Mouse (Mus musculus): ENCODE data around the gene Poglut1. TPM values are rescaled to one million over a fixed set of nuclear protein-coding genes. Genes with fewer than 3 reads are reported as not detected.

Poglut1 gene
- polyA plus RNA-seq, 1 experiment: 6.5 TPM

DNA sequence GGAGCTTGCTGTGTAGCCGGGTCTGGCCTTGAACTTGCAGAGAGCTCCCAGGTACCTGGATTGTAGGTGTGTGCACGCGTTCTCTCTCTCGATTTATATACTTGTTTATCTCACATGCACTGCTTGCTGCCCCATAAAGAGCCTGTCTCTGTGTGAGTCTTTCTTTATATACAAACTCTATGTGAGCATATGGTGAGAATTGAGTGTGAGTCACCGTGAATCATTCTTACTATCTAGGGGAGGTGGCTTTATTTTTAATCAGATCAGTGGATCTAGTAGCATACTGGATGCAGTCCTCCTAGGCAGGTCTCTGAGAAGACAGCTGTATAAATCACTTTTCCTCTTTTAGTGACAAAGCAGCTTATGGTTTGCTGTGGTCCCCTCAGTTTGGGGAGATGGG, 18.1 kb upstream of the Poglut1 start:
- WGBS: 87% methylated on average over 5 of the region's 5 CpGs
- Histone ChIP-seq H3K36me3 (ENCODE audit: control insufficient read depth, insufficient read depth, low read length) (peaks cover 30% of the 10 kb centered on the region), H3K4me1 (ENCODE audit: control insufficient read depth, insufficient read depth, insufficient read length, low read length) (no peaks in the 10 kb centered on the region), H3K27ac (ENCODE audit: insufficient read depth, low read depth, low read length) (no peak overlapping the region), H3K4me3 (ENCODE audit: low read depth, low read length) (no peak overlapping the region), H3K27me3 (ENCODE audit: control insufficient read depth, insufficient read depth, low read length) (no peaks in the 10 kb centered on the region)
- no peak for TF ChIP-seq CTCF (IDR thresholded peaks at IDR 0.05; ENCODE audit: extremely low read depth, insufficient read length, insufficient replicate concordance, low read depth, low read length)
- TF ChIP-seq POLR2A (IDR thresholded peaks at IDR 0.05; ENCODE audit: low read depth, low read length): no peak

DNA sequence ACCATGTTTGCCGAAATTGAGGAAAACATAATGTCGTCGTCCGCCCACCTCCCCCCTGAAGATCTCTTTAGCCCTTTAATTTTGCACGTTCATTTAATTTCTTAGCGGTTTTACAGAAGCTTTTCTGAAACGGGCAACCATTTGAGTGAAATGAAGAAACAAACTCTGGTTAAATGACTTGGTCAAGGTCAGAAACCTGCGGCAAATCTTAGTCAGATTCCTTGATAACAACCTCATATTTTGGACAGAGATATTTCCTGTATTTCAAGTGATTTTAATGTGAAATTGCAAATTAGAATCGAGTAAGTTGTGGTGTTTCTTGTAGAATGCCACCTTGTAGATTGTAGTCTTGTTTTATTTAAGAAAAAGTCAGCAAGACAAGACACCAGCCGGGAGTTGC, 13.5 kb upstream of the Poglut1 start:
- TF ChIP-seq CTCF (IDR thresholded peaks at IDR 0.05; ENCODE audit: extremely low read depth, insufficient read length, insufficient replicate concordance, low read depth, low read length) (no peak), POLR2A (IDR thresholded peaks at IDR 0.05; ENCODE audit: low read depth, low read length) (no peak)
- Histone ChIP-seq H3K36me3 (ENCODE audit: control insufficient read depth, insufficient read depth, low read length) (peaks cover 8% of the 10 kb centered on the region), H3K4me1 (ENCODE audit: control insufficient read depth, insufficient read depth, insufficient read length, low read length) (no peaks in the 10 kb centered on the region), H3K4me3 (ENCODE audit: low read depth, low read length) (peak overlapping the region; percentile 68; the same call in 1 of the 2 replicates), H3K27me3 (ENCODE audit: control insufficient read depth, insufficient read depth, low read length) (0 out of 2 replicates have a peak, but pooled peaks cover 7% of the 10 kb centered on the region), H3K27ac (ENCODE audit: insufficient read depth, low read depth, low read length) (no peak overlapping the region)
- 15% methylated on average over 10 of the region's 10 CpGs for WGBS

DNA sequence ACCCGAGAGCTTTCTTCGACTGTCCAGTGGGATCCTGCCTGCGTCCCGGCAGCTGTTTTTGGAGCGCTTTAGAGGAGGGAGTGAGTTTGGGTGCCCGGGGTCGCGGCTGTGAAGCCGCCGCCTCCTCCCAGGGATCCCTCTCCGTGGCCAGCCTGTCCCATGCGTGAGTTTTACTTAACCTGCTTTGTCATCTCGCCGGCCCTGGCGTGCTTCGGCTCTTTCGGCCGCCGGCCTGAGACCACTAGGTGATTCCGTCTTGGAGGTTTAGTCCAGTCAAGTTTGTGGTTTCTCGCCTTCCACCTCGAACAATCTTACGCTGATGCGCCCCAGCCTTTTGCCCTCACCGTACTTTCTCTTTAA, 12.9 kb upstream of the Poglut1 start:
- under 1% methylated on average over 25 of the region's 25 CpGs for WGBS
- Histone ChIP-seq H3K36me3 (ENCODE audit: control insufficient read depth, insufficient read depth, low read length) (peaks cover 6% of the 10 kb centered on the region; the same call in 1 of the 2 replicates), H3K4me3 (ENCODE audit: low read depth, low read length) (peak overlapping the region; percentile 68), H3K27ac (ENCODE audit: insufficient read depth, low read depth, low read length) (peak overlapping the region; percentile 9), H3K27me3 (ENCODE audit: control insufficient read depth, insufficient read depth, low read length) (0 out of 2 replicates have a peak, but pooled peaks cover 7% of the 10 kb centered on the region), H3K4me1 (ENCODE audit: control insufficient read depth, insufficient read depth, insufficient read length, low read length) (no peaks in the 10 kb centered on the region)
- TF ChIP-seq CTCF (IDR thresholded peaks at IDR 0.05; ENCODE audit: extremely low read depth, insufficient read length, insufficient replicate concordance, low read depth, low read length): no peak
- no peak for TF ChIP-seq POLR2A (IDR thresholded peaks at IDR 0.05; ENCODE audit: low read depth, low read length)

DNA sequence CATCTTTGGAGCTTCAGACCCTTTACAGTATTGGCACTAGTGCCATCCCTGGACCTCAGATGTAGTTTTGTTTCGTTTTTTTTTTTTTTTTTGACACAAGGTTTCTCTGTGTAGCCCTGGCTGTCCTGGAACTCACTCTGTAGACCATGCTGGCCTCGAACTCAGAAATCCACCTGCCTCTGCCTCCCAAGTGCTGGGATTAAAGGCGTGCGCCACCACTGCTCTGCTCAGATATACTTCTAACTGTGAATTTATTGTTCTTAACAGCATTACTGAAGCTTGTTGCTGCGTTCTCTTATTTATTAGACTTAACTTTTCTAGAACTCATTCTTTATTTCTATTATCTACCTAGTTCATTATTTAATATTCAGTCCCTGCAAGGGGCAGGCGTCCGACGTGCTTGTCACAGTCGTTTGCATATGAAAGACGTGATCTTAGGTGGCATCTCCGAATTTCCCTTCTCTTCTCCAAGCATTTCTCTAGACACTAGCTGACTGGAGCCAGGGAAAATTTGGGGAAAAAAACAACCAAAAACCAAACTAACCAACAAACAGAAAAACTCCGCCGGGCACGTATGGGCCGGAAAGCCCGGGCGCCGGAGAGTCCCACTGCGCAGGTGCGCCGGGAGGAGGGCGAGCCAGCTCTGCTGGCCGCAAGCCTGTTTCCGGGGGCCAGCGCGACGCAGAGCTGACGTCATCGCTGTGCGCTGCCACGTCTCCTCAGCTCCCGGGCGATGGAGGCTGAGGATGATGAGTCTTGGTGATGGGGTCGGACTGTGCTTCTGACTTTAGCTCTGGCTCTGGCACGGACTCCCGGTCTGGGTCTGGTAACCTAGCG, 12.3 kb upstream of the Poglut1 start:
- H3K27me3 ChIP-seq (ENCODE audit: control insufficient read depth, insufficient read depth, low read length): 0 out of 2 replicates have a peak, but pooled peaks cover 7% of the 10 kb centered on the region
- H3K36me3 ChIP-seq (ENCODE audit: control insufficient read depth, insufficient read depth, low read length): peaks cover 6% of the 10 kb centered on the region; the same call in 1 of the 2 replicates
- peak overlapping the region; percentile 29 for H3K27ac ChIP-seq (ENCODE audit: insufficient read depth, low read depth, low read length)
- H3K4me3 ChIP-seq (ENCODE audit: low read depth, low read length): peak overlapping the region; percentile 68
- no peak for TF ChIP-seq CTCF (IDR thresholded peaks at IDR 0.05; ENCODE audit: extremely low read depth, insufficient read length, insufficient replicate concordance, low read depth, low read length)
- TF ChIP-seq POLR2A (IDR thresholded peaks at IDR 0.05; ENCODE audit: low read depth, low read length): peak; percentile 87
- 7% methylated on average over 37 of the region's 37 CpGs for WGBS
- no peaks in the 10 kb centered on the region for H3K4me1 ChIP-seq (ENCODE audit: control insufficient read depth, insufficient read depth, insufficient read length, low read length)

DNA sequence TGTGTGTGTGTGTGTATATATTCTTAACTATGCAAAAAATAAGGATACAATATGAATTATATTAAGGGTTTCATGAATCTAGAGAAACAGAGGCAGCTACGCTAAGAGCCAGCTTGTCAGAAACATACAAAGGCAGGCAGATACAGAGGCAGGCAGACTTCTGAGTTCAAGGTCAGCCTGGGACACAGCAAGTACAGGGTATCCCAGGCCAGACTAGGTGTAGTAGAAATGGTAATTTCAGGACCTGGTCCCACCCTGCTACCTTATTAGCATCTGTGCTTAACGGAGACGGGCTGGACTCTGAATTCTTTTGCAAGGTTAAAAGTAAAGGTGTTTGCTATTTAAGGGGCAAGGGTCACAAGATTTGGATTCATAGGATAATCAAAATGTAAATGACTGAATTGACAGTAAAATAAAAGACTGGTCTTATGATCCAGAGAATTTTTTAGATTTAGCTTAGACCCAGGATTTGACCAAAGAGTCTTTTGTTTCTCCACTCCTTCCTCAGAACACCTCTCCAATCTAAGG, 8.2 kb upstream of the Poglut1 start, which contains the start of gene Tmem39a:
Gene Tmem39a (plus strand): TSS at position 478 of the 528 bp plus-strand sequence.
- TF ChIP-seq CTCF (IDR thresholded peaks at IDR 0.05; ENCODE audit: extremely low read depth, insufficient read length, insufficient replicate concordance, low read depth, low read length): no peak
- H3K4me1 ChIP-seq (ENCODE audit: control insufficient read depth, insufficient read depth, insufficient read length, low read length): no peaks in the 10 kb centered on the region
- no peaks in the 10 kb centered on the region for H3K36me3 ChIP-seq (ENCODE audit: control insufficient read depth, insufficient read depth, low read length)
- no peak within 1 kb of the TSS for H3K4me3 ChIP-seq (ENCODE audit: low read depth, low read length)
- 64% methylated on average over 3 of the region's 3 CpGs for WGBS
- 0 out of 2 replicates have a peak, but pooled peaks cover 7% of the 10 kb centered on the region for H3K27me3 ChIP-seq (ENCODE audit: control insufficient read depth, insufficient read depth, low read length)
- H3K27ac ChIP-seq (ENCODE audit: insufficient read depth, low read depth, low read length): no peak within 1 kb of the TSS

DNA sequence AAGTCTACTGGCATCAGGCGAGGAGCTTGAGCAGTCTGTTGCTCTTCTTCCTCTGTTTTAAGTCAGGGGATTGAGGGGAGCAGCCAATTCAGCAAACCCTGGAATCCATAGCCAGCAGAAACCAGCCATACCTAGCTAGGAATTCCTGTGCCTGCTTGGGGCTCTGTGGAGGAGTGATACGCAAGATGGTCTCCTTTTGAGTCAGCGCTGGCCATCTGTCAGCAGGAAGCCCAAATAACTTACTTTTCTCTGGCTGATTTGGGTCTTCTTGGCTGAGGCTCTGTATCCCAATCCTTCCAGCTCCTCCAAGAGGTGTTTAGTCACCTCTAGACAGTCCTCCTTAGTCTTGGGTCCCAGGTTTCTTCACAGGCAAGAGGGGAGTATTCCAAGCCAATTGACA, 5.9 kb upstream of the Poglut1 start:
- Histone ChIP-seq H3K27me3 (ENCODE audit: control insufficient read depth, insufficient read depth, low read length) (0 out of 2 replicates have a peak, but pooled peaks cover 7% of the 10 kb centered on the region), H3K27ac (ENCODE audit: insufficient read depth, low read depth, low read length) (no peak overlapping the region), H3K4me1 (ENCODE audit: control insufficient read depth, insufficient read depth, insufficient read length, low read length) (no peaks in the 10 kb centered on the region), H3K4me3 (ENCODE audit: low read depth, low read length) (no peak overlapping the region), H3K36me3 (ENCODE audit: control insufficient read depth, insufficient read depth, low read length) (no peaks in the 10 kb centered on the region)
- WGBS: 86% methylated on average over 3 of the region's 3 CpGs
- TF ChIP-seq POLR2A (IDR thresholded peaks at IDR 0.05; ENCODE audit: low read depth, low read length) (no peak), CTCF (IDR thresholded peaks at IDR 0.05; ENCODE audit: extremely low read depth, insufficient read length, insufficient replicate concordance, low read depth, low read length) (no peak)

DNA sequence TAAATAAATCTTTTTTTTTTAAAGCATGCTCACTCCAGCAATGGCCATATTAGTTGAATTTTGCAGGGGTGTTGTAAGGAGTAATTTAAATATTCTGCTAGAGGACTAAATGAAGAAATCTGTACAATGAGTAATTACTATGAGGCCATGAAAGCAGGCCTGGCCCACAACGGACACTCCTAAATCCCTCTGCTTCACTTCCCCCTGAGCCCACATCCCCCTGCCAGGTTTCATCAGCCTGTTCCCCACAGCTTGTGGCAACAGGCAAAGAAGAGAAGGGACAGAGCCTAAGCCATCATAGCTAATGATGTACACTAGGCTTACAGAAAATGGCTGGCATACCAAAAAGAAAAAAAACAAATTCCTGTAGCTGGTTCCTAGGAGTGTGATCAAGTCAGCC, 2.1 kb downstream of the Poglut1 start:
- Histone ChIP-seq H3K27ac (ENCODE audit: insufficient read depth, low read depth, low read length) (no peak overlapping the region), H3K27me3 (ENCODE audit: control insufficient read depth, insufficient read depth, low read length) (no peaks in the 10 kb centered on the region), H3K4me1 (ENCODE audit: control insufficient read depth, insufficient read depth, insufficient read length, low read length) (no peaks in the 10 kb centered on the region; the same call in 1 of the 2 replicates), H3K36me3 (ENCODE audit: control insufficient read depth, insufficient read depth, low read length) (peaks cover 2% of the 10 kb centered on the region; the same call in 1 of the 2 replicates), H3K4me3 (ENCODE audit: low read depth, low read length) (no peak overlapping the region)
- TF ChIP-seq POLR2A (IDR thresholded peaks at IDR 0.05; ENCODE audit: low read depth, low read length) (no peak), CTCF (IDR thresholded peaks at IDR 0.05; ENCODE audit: extremely low read depth, insufficient read length, insufficient replicate concordance, low read depth, low read length) (no peak)
- 84% methylated on average over 1 of the region's 1 CpGs for WGBS
